Mouse (Mus musculus) embryonic facial prominence, embryonic 11.5 days (tissue): ENCODE results near the gene Gm20532. TPM values are rescaled to one million over a fixed set of nuclear protein-coding genes. Genes with fewer than 3 reads are reported as not detected.
A peak's percentile ranks its signal among the peaks of the same experiment; 100 is the strongest.

Experiments
- ATAC-seq: fragments of 200-750 bp; cut with Nextera tagmentation; replicated peaks from 2 replicates; pipeline ENCODE4 v1.8.0; 2017; ENCODE audit warnings: low read depth; ENCODE audit not compliant: insufficient number of reproducible peaks, low FRiP score, low TSS enrichment
- DNase-seq: peaks from one replicate; pipeline ENCODE4 v3.0.0-alpha.2; 2015; ENCODE audit warnings: low spot score
- H3K27ac ChIP-seq: fragments of 300-500 bp; sonication (generic); replicated peaks from 2 replicates; pipeline ENCODE4 v1.5.1; 2014; ENCODE audit warnings: mild to moderate bottlenecking, low read depth, low read length, control low read depth
- H3K27me3 ChIP-seq: fragments of 300-500 bp; sonication (generic); 2 replicates; pipeline ENCODE4 v1.6.1; 2014; ENCODE audit warnings: mild to moderate bottlenecking, low read length, moderate library complexity, mixed read lengths; ENCODE audit not compliant: control insufficient read depth, insufficient read depth
- H3K36me3 ChIP-seq: fragments of 300-500 bp; sonication (generic); replicated peaks from 2 replicates; pipeline ENCODE4 v1.6.1; 2014; ENCODE audit warnings: low read depth, mild to moderate bottlenecking, low read length, moderate library complexity, mixed read lengths; ENCODE audit not compliant: control insufficient read depth, insufficient read depth
- H3K4me1 ChIP-seq: fragments of 300-500 bp; sonication (generic); 2 replicates; pipeline ENCODE4 v1.6.1; 2014; ENCODE audit warnings: low read length, mixed read lengths; ENCODE audit not compliant: control insufficient read depth, insufficient read depth
- H3K4me2 ChIP-seq: fragments of 300-500 bp; sonication (generic); 2 replicates; pipeline ENCODE4 v1.6.1; 2014; ENCODE audit warnings: low read depth, mild to moderate bottlenecking, control low read depth, low read length, moderate library complexity
- H3K4me3 ChIP-seq: fragments of 300-500 bp; sonication (generic); 2 replicates; pipeline ENCODE4 v1.5.1; 2014; ENCODE audit warnings: low read depth, low read length, control low read depth
- H3K9ac ChIP-seq: fragments of 300-500 bp; sonication (generic); replicated peaks from 2 replicates; pipeline ENCODE4 v1.6.1; 2014; ENCODE audit warnings: mild to moderate bottlenecking, control low read depth, low read length
- H3K9me3 ChIP-seq: fragments of 300-500 bp; sonication (generic); replicated peaks from 2 replicates; pipeline ENCODE4 v1.6.1; 2016; ENCODE audit warnings: mild to moderate bottlenecking, low read length, inconsistent platforms, mixed read lengths; ENCODE audit not compliant: control insufficient read depth
- whole genome bisulfite sequencing: fragments of 180-500 bp; shearing (Covaris S2); extraction: QIAGEN DNeasy Blood & Tissue Kit; methylation state at CpG from one replicate; pipeline ENCODE4 v1.1.7; 2014; 5-methylcytosine and 5-hydroxymethylcytosine counted together
- polyA plus RNA-seq: library from polyadenylated mRNA; unstranded; fragments of >200 nt; fragmentation: Nextera tagmentation; extraction: Ambion mirVana; gene quantifications from 2 replicates; pipeline ENCODE4 v1.2.1, GENCODE M21; 2014

Gene Gm20532
- polyA plus RNA-seq, 1 experiment from 2014 or later, result not detected

GRCm38 (mm10) chr2:26560506-26560905 lies 25.9 kb upstream of the Gm20532 start:
- no peaks in the 10 kb centered on the region for H3K36me3 ChIP-seq
- no peak for ATAC-seq
- no peak overlapping the region for H3K27ac ChIP-seq
- no peak overlapping the region for H3K4me2 ChIP-seq
- 82% methylated on average over 5 of the region's 5 CpGs for WGBS
- no peaks in the 10 kb centered on the region for H3K9me3 ChIP-seq
- no peak overlapping the region for H3K4me3 ChIP-seq
- no peaks in the 10 kb centered on the region for H3K27me3 ChIP-seq
- no peaks in the 10 kb centered on the region; the same call in 1 of the 2 replicates for H3K4me1 ChIP-seq
- H3K9ac ChIP-seq, result no peak overlapping the region
- DNase-seq, result no peak

- H3K36me3 ChIP-seq, result no peaks in the 10 kb centered on the region
- no peaks in the 10 kb centered on the region for H3K9me3 ChIP-seq
- H3K4me2 ChIP-seq, result no peak overlapping the region
- WGBS, result 40% methylated on average over 6 of the region's 6 CpGs
- no peaks in the 10 kb centered on the region for H3K27me3 ChIP-seq
- H3K9ac ChIP-seq, result no peak overlapping the region
- H3K4me1 ChIP-seq, result no peaks in the 10 kb centered on the region; the same call in 1 of the 2 replicates
- DNase-seq (peak; percentile 77), ATAC-seq (peak; percentile 71; the same call in 1 of the 2 replicates)
- H3K4me3 ChIP-seq, result no peak overlapping the region
- no peak overlapping the region for H3K27ac ChIP-seq
Observed at GRCm38 (mm10) chr2:26561351-26562016, 25.0 kb upstream of the Gm20532 start.

- no peak overlapping the region for H3K4me3 ChIP-seq
- ATAC-seq (no peak), DNase-seq (peak; percentile 52)
- 24% methylated on average over 4 of the region's 4 CpGs for WGBS
- H3K36me3 ChIP-seq, result no peaks in the 10 kb centered on the region
- no peak overlapping the region for H3K9ac ChIP-seq
- no peak overlapping the region for H3K4me2 ChIP-seq
- no peaks in the 10 kb centered on the region for H3K9me3 ChIP-seq
- H3K27ac ChIP-seq, result no peak overlapping the region
- no peaks in the 10 kb centered on the region for H3K27me3 ChIP-seq
- no peaks in the 10 kb centered on the region for H3K4me1 ChIP-seq
Observed at GRCm38 (mm10) chr2:26566221-26566620, 20.2 kb upstream of the Gm20532 start.

GRCm38 (mm10) chr2:26570034-26570433 lies 16.4 kb upstream of the Gm20532 start:
- WGBS, result 6% methylated on average over 3 of the region's 3 CpGs
- ATAC-seq (no peak), DNase-seq (peak; percentile 76)
- no peaks in the 10 kb centered on the region for H3K27me3 ChIP-seq
- H3K4me1 ChIP-seq, result no peaks in the 10 kb centered on the region
- no peak overlapping the region for H3K9ac ChIP-seq
- H3K27ac ChIP-seq, result no peak overlapping the region
- H3K4me2 ChIP-seq, result no peak overlapping the region
- H3K9me3 ChIP-seq, result no peaks in the 10 kb centered on the region
- H3K4me3 ChIP-seq, result no peak overlapping the region
- no peaks in the 10 kb centered on the region for H3K36me3 ChIP-seq

DNA sequence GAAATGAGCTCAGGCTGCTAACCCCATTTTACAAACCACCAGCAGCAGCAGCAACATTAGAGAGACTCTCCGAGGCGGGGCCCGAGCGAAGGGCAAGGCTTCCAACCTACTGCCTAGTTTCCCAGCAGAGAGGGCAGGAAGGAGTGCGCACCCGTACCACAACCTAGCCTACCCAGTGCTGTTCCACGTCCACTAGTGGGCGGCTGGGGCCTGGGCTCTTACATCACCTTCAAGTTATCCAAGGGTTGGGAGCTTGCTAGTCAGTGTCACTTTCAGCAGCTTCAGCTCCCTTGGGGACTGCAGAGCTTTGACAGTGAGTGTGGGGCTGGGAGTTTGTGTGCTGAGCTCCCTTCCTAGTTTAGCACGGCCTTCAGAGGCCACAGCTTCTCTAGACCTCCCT lies 15.0 kb upstream of the Gm20532 start:
- H3K27ac ChIP-seq, result peak overlapping the region; percentile 3; the same call in 1 of the 2 replicates
- ATAC-seq (no peak), DNase-seq (no peak)
- no peaks in the 10 kb centered on the region for H3K36me3 ChIP-seq
- H3K27me3 ChIP-seq, result no peaks in the 10 kb centered on the region
- H3K9ac ChIP-seq, result no peak overlapping the region
- H3K4me3 ChIP-seq, result no peak overlapping the region
- H3K4me1 ChIP-seq, result no peaks in the 10 kb centered on the region
- WGBS, result 80% methylated on average over 9 of the region's 9 CpGs
- no peaks in the 10 kb centered on the region for H3K9me3 ChIP-seq
- H3K4me2 ChIP-seq, result no peak overlapping the region

GRCm38 (mm10) chr2:26571826-26572225 lies 14.6 kb upstream of the Gm20532 start:
- ATAC-seq (no peak), DNase-seq (no peak)
- 68% methylated on average over 5 of the region's 5 CpGs for WGBS
- Histone ChIP-seq H3K27me3 (no peaks in the 10 kb centered on the region), H3K9me3 (no peaks in the 10 kb centered on the region), H3K4me3 (no peak overlapping the region), H3K27ac (peak overlapping the region; percentile 3; the same call in 1 of the 2 replicates), H3K4me1 (no peaks in the 10 kb centered on the region), H3K36me3 (no peaks in the 10 kb centered on the region), H3K9ac (no peak overlapping the region), H3K4me2 (no peak overlapping the region)

- no peak overlapping the region for H3K27ac ChIP-seq
- H3K4me1 ChIP-seq, result no peaks in the 10 kb centered on the region; the same call in 1 of the 2 replicates
- no peak overlapping the region for H3K4me2 ChIP-seq
- DNase-seq (no peak), ATAC-seq (no peak)
- WGBS, result 86% methylated on average over 12 of the region's 12 CpGs
- H3K27me3 ChIP-seq, result no peaks in the 10 kb centered on the region
- no peak overlapping the region for H3K4me3 ChIP-seq
- no peaks in the 10 kb centered on the region for H3K36me3 ChIP-seq
- no peak overlapping the region for H3K9ac ChIP-seq
- H3K9me3 ChIP-seq, result no peaks in the 10 kb centered on the region
Observed at GRCm38 (mm10) chr2:26573396-26573795, 13.0 kb upstream of the Gm20532 start.

- Histone ChIP-seq H3K4me1 (no peaks in the 10 kb centered on the region; the same call in 1 of the 2 replicates), H3K27me3 (no peaks in the 10 kb centered on the region), H3K4me3 (no peak overlapping the region), H3K27ac (no peak overlapping the region), H3K9me3 (no peaks in the 10 kb centered on the region), H3K4me2 (no peak overlapping the region), H3K36me3 (no peaks in the 10 kb centered on the region), H3K9ac (no peak overlapping the region)
- 33% methylated on average over 5 of the region's 5 CpGs for WGBS
- ATAC-seq (no peak), DNase-seq (no peak)
Observed at GRCm38 (mm10) chr2:26573807-26574206, 12.6 kb upstream of the Gm20532 start.
